Mouse (Mus musculus) adrenal gland, adult 8-10 months (tissue): Measurements from ENCODE around the gene Atxn7. TPM values are rescaled to one million over a fixed set of nuclear protein-coding genes. Genes with fewer than 3 reads are reported as not detected.
"Not testable (repeated sequence)": the region's sequence is repeated elsewhere in the genome, so short reads cannot be mapped to it uniquely, and the experiment has no call there.

ENCODE experiments used
- DNase-seq: peaks from one replicate; pipeline ENCODE4 v3.0.0; 2022
- total RNA-seq, 4 experiments: library from RNA; stranded (reverse); gene quantifications; 2 replicates each; pipeline ENCODE4 v1.2.4; 2022

The Atxn7 gene
- 10 to 100 TPM; 20.2 to 34.2 (median 26.0) TPM for total RNA-seq

DNA sequence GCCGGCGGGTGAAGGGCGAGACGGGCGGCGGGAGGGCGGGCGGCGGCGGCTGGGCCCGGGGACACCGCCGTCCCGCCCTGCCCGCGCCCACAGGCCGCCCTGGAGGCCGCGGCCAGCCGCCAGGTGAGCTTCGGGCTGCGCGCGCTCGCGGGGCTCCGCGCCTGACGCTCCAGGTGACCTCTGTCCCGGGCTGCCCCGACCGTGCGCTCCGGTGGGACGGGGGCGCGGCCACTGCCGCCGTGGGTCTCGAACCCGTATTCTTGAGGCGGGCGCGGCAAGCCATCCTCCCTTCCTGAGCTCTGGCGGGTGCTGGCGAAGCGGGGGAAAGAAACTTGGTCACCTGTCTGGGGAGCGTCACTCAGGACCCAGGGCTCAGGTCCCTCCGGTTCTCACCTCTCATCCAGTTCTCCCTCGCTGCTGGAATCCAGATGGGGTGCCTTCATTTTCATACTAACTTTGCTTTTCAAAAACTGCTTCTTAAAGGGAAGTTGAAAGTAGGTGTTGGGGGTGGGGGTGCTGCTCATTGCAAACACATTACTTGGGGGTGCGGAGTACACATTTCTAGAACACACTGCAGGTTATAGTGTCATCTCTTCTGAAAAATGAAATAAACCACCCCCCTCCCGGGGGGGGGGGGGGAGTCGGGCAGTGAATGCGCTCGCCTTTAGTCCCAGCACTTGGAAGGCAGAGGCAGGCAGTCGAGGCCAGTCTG lies at the start of gene Atxn7, which contains the start of gene Thoc7:
Gene Atxn7, plus strand, starts transcription at position 40 of the 712 bp plus-strand sequence.
Gene Thoc7, minus strand, starts transcription at position 452 of the 712 bp plus-strand sequence.
- DNase-seq = peak; percentile 33

DNA sequence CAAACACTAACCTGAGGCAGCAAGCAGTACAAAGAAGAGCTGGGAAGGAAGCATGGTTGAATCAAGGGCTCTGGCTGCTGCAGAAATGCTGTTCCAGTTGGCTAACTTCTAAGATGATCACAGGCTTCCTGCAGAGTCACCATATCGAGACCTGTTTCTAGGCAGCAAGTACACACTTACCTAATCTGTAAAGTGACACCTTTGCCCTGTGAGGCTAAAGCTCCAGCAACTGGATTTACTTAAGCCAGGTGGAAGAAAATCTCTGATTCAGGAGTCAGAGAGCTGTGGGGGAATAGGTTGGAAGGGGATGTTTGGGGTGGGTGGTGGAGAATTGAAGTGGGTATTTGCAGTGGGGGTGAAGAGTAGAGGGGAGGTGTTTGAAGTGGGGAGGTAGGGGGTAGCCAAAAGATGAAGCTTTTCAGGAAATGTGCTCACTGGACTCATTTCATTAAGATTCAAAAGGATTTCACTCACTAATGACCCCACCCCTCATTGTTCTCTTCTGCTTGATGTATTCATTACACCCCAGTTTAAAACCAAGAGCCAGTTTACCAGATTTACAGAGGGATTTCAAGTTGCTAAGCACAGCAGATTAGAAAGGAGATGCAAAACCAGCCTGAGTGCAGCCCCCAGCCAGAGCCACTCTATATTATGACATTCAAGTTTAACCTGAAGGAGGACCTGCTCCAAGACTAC lies 46.7 kb upstream of the Atxn7 start, which contains the start of gene Gm281:
Gene Gm281, minus strand, starts transcription at position 92 of the 696 bp plus-strand sequence.
- no peak for DNase-seq

DNA sequence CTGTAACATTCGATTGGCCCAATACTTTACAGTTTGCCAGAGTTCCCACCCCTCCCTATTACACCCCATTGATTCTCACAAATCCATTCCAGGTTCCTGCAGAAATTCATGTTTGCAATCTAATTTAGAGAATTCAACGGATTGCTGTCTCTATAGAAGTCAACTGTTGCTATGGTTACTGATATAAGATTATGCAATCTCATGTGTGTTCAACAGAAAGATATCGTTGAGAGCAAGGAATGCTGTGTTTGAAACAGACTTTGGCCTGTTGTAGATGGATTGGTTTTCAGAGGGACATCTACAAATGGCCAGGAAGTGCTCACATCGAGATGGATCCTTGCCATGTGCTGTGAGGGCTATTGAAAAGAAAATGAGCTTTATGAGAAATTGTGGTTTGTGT lies 46.0 kb upstream of the Atxn7 start:
- DNase-seq = no peak

DNA sequence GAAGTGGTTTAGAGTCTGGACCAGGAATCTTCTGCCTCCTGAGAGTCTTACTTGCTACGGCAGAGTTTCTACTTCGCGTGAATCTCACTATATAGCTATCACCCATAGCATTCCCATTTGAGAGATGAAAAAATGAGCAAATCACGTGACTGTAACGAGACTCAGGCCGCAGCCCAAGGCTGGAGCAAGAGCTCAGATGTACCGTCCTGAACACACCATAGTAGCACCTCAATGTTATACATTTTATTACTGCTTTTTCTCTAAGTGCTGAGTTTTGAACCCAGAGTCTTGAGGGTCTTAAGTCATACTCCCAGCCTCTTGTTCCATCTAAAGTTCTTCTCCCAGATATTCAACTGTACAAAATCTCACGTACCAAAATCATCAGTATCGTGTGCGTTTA lies 44.0 kb upstream of the Atxn7 start:
- no peak for DNase-seq

DNA sequence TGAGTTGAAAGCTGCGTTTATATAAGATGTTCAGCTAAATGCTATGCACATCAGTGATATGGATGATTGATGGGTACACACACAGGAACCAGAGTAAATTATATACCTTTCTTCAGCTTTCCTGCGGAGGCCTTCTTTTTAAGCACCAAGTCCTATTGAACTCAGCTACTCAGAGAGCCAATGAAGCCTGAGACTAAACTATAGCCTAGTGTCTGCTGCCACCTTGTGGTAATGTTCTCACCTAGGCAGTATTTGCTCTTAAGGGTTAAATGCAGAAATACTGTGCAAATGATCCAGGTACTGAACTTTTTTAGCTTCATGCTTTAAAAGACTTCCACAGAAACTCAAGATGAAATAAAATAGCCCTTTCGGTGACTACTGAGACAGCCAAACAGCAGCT lies 43.6 kb upstream of the Atxn7 start:
- peak; percentile 7 for DNase-seq

DNA sequence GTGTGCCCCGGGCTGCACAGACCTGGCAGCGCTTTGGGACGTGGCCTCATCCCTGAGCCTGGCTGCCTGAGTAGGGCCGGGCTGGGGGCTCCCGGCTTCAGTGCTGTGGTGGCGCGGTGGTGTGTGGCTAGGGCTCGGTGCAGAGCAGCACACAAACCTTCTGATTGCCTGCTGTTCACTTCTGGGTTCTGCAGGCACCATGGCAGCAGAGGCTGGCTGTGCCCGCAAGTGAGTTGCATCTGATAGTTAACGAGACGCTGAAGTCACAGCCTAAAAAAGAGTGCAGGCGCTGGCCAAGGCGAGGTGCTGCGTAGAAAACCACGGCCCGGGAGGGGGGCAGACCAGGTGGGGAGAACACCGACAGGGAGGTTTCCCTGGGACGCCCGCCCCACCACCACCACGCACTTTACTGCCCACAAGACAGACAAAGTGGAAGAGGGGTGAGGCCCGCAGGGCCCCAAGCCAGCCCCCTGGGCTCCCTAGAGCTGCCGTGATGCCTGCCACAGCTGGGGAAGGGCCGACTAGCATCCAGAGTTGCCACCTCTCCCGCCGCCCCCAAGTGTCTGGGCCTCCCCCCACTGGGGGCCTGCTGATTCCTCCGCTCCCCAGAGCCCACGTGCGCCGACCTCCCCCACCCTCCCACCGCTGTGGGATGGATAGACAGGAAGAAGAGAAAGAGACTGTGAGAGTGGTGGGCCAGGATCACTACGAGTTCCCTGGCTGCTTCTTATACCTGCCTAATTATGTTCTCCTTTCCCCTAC lies 27.8 kb upstream of the Atxn7 start:
- no peak for DNase-seq

DNA sequence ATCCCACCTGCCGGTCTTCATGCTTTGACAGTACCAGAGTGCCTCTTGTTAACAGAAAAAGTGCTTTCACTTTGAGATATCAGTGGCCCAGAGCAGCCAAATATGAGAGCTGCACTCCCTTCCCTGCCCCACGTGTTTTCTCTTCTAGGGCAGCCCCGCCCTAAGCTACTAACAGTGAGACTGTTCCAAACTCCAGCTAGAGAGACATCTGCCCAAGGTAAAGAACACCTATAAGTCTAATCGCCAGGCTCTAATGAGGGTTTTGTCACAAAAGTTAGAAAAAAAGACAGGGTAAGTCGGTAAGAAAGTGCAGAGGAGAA lies 27.2 kb upstream of the Atxn7 start:
- DNase-seq = no peak

DNA sequence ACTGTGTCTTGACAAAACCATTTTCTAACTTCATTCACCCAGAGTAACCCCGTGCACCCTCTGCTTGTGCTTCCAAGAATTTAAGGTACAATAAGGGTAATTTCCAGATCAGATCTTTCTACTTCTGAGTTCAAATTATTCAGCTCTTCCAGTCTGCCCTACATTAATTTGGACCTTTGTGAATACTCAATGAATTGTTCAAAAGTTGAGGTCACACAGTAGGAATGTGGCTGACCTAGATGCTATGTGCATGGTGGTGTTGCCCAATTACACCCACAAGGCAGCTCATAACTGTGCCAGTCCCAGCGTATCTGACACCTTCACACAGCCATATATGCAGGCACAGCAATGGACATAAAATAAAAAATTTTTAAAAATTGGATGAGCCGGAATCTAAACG lies 16.6 kb upstream of the Atxn7 start:
- no peak for DNase-seq

DNA sequence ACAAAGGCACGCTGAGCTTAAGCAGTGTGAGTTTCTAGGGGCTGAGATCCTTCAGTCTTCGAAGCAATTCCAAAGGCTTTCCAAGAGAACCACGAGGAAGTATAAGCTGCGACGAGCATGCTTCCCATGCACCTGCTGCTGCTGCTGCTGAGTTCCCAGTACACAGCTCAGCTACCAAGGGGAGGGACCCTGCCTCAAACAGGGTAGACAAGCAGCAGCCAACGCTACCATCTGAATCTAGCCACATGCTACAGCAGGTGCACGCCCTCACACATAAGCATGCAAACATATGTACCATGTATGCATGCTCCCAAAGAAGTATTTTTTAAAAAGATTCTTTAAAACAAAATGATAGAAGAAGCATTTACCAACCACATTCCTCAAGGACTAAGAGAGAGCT lies 12.9 kb upstream of the Atxn7 start:
- DNase-seq = no peak

DNA sequence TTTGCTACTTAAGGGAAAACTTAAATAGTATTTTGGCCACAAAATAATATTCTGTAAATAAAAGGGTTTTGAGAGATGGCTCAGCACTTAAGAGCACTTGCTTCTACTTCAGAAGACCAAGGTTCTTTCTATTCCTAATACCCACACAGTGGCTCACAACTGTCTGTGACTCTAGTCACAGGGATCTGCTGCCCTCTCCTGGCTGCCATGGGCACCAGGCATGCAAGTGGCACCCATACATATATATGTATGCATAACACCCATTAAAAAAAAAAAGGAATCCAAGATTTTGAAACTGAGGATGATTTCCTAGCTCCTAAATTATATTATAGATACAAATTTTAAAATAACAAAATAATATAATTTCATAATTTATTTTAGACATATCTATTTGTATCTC lies 10.8 kb upstream of the Atxn7 start:
- no peak for DNase-seq

DNA sequence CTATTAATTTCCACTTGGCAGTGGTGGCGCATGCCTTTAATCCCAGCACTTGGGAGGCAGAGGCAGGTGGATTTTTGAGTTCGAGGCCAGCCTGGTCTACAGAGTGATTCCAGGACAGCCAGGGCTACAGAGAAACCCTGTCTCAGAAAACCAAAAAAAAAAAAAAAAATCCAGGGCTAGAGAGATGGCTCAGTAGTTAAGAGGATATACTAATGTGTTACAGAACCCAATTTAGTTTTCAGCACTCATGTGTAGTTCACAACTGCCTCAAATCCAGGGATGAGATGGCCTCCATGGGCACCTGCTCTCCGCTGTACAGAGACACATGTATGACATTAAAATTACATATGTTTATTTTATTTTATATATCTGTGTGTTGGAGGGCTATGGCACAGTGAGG lies 9.1 kb upstream of the Atxn7 start:
- not testable (repeated sequence) for DNase-seq

DNA sequence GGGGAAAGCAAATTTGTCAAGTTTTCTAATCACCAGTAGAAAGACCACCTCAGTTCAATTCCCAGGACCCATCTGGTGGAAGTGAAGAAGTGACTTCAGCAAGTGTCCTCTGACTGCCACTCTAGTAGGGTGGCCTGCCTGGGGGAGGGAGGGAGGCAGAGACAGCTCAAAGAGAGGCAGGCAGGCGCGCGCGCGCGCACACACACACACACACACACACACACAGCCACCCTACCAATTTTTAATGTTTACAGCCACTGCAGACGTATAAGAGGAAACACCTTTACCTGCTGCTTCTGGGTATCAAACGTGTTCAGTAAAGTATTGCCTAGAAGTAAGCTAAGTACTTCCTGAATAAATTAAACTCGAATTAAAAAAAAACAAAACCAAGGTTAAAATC lies 1.2 kb upstream of the Atxn7 start:
- no peak for DNase-seq

DNA sequence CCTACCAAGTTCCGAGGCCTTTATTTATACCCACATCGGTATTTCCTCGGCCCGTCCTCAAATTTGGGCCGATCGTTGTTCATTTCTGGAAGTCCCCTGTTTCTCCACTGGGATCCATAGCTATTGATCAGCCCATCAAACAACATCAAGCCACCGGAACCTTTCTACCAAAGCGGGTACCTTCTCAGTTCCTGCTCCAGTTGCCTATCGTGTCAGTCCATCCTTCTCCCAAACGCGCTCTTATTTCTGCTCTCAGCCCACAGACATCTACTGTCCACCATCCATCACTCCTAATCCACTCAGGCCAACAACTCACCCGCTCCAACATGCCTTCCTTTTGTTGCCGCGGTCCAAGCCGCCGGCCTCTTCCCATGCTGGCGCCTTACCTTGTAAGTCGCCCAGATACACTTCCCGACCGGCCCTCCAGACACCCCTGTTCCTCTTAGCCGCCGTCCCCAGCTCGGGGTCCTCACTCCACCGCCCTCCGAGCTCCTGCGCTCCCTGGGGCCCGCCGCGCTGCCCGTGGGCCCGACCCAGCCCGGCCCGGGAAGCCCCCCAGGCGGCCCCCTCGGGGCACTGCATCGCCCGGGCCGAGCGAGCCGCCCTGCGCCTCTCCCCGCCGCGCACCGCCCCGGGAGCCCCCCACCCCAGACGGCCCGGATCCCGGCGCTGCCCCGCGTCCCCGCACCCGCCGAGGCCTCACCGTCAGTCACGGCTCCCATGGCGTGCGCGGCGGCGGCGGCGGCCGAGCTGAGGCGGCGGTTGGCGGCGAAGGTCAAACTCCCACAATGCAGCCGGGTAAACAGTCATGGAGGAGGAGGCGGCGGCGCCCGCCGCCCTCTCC lies 536 bp upstream of the Atxn7 start:
- peak; percentile 39 for DNase-seq

DNA sequence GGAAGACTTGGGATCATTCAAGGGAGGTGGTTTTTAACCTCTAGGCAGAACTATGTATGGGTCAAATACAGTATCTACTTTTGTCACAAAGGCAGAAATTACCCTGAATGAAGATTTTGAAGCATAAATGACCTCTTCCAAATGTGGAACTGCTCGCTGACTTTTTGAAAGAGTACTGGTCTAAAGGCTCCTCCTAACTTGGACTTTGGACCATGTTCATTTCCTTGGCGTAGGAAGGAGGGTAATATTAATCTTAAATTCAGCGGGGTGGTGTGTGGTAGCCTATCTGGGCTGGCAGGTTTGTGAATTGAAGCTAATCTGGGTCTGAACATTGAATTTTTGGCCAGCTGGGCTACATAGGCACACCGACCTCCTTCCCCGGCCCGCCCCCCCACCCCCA lies 1.2 kb downstream of the Atxn7 start:
- DNase-seq = no peak

DNA sequence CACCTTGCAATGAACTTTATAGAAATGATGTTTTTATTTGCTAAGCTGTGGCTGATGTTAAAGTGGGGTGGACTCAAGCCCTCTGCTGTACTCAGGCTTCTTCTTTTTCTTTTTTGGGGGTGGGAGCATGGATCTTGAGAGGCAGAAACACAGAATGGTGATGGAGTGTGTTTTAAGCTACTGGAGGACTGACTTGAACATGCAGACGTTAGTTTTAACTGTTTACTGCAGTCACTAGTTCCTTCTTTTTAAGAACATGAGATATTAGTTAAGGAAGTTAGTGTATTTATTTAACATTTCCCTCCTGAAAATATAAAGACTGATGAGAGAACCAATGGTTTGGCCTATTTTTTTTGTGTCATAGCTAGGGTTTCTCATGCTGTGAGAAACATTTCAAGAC lies 2.3 kb downstream of the Atxn7 start:
- DNase-seq = no peak

DNA sequence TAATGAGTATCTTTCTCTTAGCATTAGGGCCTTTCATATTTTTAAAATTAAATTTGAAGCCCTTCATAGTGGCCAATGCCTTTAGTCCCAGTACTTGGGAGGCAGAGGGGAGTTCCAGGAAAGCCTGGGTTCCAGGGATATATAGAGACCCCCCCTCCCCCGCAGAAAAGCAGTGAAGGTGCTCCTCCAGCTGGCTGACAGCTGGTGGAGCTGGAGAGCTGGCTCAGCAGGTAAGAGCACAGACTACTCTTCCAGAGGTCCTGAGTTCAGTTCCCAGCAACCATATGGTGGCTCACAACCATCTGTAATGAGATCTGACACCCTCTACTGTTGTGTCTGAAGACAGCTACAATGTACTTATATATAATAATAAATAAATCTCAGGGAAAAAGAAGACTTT lies 6.4 kb downstream of the Atxn7 start:
- no peak for DNase-seq

DNA sequence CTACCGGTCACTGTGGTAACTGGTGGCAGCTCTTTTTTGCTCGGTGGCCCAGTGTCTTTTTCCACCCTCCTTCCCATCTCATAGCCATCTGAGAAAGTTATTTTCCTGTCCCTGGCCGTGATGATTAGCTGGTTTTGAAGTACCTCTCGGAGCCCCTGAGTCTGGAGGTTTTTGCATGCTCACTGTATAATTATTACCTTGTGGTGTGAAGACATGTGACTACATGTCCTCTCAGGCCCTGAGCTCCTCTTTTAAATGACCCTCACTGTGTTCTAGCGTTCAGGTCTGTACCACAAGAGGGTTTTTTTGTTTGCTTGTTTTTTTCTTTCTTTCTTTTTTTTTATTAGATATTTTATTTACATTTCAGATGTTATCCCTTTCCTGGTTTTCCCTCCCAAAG lies 7.2 kb downstream of the Atxn7 start:
- no peak for DNase-seq

DNA sequence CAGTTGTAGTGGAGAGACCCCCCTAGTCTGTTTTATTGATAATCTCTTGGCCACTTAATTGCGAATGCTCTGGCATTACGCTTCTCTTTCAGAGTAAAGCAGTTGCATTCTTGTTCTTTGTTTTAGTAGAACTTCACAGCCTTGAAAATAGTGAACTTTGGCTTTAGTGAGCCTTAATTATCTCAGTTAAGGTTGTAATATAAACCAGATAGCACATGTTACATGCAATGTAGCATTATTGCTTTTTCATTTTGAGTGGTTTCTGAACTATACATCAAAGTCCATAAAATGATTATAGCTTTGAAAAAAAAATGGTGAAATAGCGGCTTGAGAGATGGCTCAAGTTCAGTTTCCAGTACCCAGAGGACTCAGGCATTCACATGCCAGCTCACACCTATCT lies 9.3 kb downstream of the Atxn7 start:
- no peak for DNase-seq

DNA sequence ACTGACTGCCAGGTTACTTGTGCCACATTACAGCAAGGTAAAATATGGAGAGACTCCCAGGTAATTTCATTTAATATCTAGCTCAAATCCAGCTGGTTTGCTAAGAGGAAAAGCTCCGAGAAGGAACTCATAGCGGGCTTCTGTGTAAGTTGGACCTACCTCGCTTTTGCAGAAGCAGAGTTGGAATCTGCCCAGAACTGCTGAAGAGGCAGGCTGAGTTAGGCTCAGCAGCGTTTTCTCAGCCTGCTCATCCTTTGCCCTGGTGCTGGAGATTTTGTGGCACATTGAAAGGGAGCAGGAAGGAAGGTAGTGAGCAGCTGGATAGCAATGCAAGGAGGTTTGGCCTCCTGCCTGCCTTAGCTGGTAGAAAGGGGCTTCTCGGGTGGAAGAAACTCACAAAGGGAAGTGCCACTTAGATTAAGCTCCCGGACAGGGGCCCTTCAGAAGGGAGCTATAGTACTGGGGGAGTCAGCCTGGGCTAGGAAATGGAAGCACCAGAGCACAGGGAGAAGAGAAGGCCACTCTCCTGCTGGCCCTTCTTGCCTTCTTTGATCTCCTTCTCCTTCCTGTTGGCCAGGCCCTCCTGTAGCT lies 10.5 kb downstream of the Atxn7 start:
- no peak for DNase-seq

DNA sequence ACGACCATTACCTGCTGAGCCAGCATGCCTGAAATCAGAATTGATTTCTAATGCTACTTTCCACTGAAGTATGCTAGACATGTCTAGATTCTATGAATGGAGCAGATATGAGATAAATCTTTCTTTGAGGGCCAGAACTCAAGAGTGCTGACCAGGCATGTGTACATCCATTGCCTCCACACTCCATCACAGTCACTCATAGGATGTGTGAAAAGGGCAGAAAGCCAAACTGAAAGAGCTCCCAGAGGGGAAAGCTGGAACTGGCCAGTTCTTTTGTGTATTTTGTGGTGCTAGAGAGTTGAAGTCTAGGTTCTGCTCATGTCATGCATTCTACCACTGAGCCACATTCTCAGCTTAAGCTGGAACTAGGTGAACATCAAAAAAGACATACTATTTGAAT lies 16.3 kb downstream of the Atxn7 start:
- DNase-seq = no peak

DNA sequence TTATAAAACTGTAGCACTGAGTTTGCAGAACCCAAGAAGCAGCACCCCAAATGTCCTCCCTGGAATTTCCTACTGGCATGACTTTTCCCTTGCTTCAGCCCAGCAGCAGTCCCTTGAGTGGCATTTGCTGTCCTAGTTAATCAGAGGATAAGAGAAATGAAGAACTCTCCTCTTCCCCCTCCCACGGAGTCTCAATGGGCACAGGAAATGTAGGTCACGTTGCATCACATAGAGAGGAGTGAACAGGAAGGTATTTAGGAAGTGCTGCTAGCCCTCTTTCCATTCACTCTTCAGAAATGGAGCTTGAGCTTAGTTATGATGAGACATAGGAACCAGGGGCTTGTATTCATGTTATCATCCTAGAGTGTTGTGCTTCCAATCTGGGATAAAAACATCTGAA lies 20.0 kb downstream of the Atxn7 start:
- DNase-seq = no peak

DNA sequence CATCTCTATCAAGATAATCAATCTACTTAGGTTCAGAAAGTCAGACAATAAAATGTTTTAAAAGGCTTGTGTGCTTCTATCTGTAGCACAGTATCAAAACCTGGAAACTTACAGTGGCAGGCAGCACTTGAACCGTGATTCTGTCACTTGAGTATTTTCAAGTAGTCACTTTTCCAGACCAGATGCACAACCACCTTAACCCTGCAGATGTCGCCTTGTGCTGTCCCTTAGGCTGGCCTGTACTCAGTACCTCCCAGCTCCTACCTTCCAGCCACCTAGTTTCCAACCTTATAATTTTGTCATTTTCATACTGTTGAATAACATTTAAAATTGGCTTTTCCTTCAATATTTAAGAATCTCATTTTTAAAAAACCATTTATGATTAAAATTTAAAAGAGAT lies 20.9 kb downstream of the Atxn7 start:
- no peak for DNase-seq
